Mouse (Mus musculus): ENCODE data around the gene 1110008P14Rik. TPM values are rescaled to one million over a fixed set of nuclear protein-coding genes. Genes with fewer than 3 reads are reported as not detected.

Gene 1110008P14Rik
- polyA plus RNA-seq, 1 experiment from 2014 or later = 96.8 TPM

DNA sequence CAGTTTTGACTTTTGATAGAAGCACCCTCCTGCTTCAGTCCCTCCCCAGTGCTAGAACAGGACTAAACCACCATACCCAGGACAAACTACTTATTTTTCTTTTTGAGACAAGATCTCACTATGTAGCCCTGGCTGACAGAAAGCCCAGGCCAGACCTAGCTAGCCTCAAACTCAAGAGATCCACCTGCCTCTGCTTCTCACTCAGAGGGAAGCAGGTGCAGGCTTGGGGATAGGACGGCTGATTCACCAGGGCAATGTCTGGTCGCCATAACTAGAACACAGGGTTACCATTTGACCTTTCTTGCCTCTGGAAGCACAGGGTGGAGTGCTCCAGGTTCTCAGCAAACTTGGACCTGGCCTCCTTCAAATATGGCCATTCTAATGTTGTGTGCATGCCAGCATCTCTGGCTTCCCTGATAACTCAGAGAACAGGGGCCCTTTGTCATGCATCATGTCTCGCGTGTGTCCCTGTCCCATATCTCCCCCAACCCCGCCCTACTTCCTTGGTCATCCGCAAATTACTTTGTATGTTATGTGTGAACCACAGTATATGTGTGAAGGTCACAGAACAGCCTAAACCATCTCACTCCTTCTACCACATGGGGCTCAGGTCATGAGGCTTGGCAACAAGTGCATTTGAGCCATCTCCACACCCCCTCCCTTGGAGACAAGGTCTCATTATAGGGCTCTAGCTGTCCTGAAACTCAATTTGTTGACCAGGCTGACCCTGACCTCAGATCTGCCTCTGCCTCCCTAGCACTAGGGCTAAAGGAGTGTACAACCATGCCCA is 31.2 kb upstream of the 1110008P14Rik start:
- no peak for TF ChIP-seq CTCF (IDR thresholded peaks at IDR 0.05; ENCODE audit: low read depth)
- H3K9ac ChIP-seq (ENCODE audit: low read depth, low read length) = no peak overlapping the region
- ATAC-seq (replicated peaks; ENCODE audit: low FRiP score, low read depth) (no peak), DNase-seq (ENCODE audit: low spot score) (no peak)
- H3K27ac ChIP-seq = no peak overlapping the region
- no peak overlapping the region for H3K4me2 ChIP-seq (ENCODE audit: low read length)
- no peaks in the 10 kb centered on the region for H3K27me3 ChIP-seq (ENCODE audit: insufficient read depth, low read length)
- WGBS = 85% methylated on average over 6 of the region's 6 CpGs
- H3K36me3 ChIP-seq (ENCODE audit: insufficient read depth, low read length) = peaks cover 34% of the 10 kb centered on the region
- H3K9me3 ChIP-seq (replicated peaks; ENCODE audit: low read length) = no peaks in the 10 kb centered on the region
- H3K4me1 ChIP-seq (replicated peaks; ENCODE audit: insufficient read depth, low read length) = 0 out of 2 replicates have a peak, but pooled peaks cover 3% of the 10 kb centered on the region
- no peak overlapping the region for H3K4me3 ChIP-seq (replicated peaks; ENCODE audit: low read depth, low read length)

DNA sequence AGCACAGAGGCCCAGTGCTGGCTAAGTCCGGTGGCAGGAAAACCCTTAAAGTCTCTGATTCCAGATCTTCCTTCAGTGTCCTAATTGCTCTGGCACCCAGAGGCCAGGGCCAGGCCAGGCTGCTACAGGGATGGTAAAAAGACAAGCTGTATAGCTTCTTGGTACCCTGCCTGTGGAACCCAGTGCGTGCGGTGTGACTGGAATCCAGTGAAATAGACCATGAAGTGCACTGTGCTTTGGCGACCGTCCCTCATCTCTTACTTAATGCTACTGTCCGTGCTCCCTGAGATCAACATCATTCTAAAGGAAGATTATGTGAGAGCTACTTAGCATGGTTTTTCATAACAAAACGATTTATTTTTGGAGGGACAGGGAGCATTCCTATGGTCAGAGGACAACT is 29.7 kb upstream of the 1110008P14Rik start:
- ATAC-seq (replicated peaks; ENCODE audit: low FRiP score, low read depth) (no peak), DNase-seq (ENCODE audit: low spot score) (no peak)
- Histone ChIP-seq H3K27ac (no peak overlapping the region), H3K27me3 (ENCODE audit: insufficient read depth, low read length) (no peaks in the 10 kb centered on the region), H3K36me3 (ENCODE audit: insufficient read depth, low read length) (peaks cover 19% of the 10 kb centered on the region), H3K4me3 (replicated peaks; ENCODE audit: low read depth, low read length) (no peak overlapping the region), H3K4me2 (ENCODE audit: low read length) (no peak overlapping the region), H3K9ac (ENCODE audit: low read depth, low read length) (no peak overlapping the region), H3K9me3 (replicated peaks; ENCODE audit: low read length) (no peaks in the 10 kb centered on the region), H3K4me1 (replicated peaks; ENCODE audit: insufficient read depth, low read length) (0 out of 2 replicates have a peak, but pooled peaks cover 3% of the 10 kb centered on the region)
- 62% methylated on average over 7 of the region's 7 CpGs for WGBS
- no peak for TF ChIP-seq CTCF (IDR thresholded peaks at IDR 0.05; ENCODE audit: low read depth)

DNA sequence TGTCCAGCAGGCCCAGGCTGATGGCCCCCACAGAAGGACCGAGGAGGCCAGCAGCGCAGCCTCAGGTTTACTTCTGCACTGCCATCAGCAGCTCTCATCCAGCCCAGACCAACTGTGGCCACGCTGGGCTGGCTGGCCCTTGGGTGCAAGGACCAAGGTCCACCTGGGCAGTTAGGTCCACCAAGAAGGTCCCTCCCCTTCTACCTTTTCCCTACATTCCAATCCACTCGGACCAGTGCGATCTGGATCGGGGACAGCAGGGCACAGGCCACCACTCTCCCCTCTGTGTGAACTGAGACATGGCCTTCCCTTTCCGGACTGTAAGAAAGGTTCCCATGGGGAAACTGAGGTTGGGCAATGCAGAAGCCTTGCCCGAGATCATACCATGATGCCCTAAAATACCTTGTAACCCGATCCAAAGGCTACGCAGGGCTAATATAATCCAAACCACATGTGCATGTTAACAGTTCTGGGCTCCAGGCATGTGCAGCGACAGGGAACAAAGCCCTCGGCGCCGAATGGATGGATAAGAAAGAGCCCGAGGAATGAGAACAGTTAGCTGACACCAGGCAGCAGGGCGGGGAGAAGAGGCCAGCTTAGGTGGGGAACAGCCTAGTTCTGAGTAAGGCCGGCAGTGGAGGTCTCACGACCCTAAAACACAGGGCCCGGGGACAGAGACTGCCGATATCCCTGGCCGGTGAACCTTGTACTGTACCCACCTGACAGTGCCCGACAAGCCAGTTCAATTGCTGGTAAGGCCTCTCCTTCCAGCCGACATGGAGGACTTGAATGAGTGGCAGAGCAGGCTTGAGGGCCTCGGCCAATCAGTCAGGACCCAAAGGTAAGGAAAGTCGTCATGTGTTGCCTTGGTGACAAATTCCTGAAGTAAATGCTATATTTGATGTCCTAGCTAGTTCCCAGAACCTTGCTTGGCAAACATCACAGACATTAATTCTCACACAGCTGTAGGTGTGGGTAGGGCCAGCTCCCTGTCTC is 27.0 kb upstream of the 1110008P14Rik start:
- Histone ChIP-seq H3K4me3 (replicated peaks; ENCODE audit: low read depth, low read length) (no peak overlapping the region), H3K9ac (ENCODE audit: low read depth, low read length) (no peak overlapping the region), H3K27ac (peak overlapping the region; percentile 92), H3K4me2 (ENCODE audit: low read length) (no peak overlapping the region), H3K27me3 (ENCODE audit: insufficient read depth, low read length) (no peaks in the 10 kb centered on the region), H3K36me3 (ENCODE audit: insufficient read depth, low read length) (no peaks in the 10 kb centered on the region), H3K9me3 (replicated peaks; ENCODE audit: low read length) (no peaks in the 10 kb centered on the region), H3K4me1 (replicated peaks; ENCODE audit: insufficient read depth, low read length) (0 out of 2 replicates have a peak, but pooled peaks cover 3% of the 10 kb centered on the region)
- peak; percentile 92 for ATAC-seq (replicated peaks; ENCODE audit: low FRiP score, low read depth)
- no peak for DNase-seq (ENCODE audit: low spot score)
- TF ChIP-seq CTCF (IDR thresholded peaks at IDR 0.05; ENCODE audit: low read depth) = no peak
- 39% methylated on average over 25 of the region's 25 CpGs for WGBS

DNA sequence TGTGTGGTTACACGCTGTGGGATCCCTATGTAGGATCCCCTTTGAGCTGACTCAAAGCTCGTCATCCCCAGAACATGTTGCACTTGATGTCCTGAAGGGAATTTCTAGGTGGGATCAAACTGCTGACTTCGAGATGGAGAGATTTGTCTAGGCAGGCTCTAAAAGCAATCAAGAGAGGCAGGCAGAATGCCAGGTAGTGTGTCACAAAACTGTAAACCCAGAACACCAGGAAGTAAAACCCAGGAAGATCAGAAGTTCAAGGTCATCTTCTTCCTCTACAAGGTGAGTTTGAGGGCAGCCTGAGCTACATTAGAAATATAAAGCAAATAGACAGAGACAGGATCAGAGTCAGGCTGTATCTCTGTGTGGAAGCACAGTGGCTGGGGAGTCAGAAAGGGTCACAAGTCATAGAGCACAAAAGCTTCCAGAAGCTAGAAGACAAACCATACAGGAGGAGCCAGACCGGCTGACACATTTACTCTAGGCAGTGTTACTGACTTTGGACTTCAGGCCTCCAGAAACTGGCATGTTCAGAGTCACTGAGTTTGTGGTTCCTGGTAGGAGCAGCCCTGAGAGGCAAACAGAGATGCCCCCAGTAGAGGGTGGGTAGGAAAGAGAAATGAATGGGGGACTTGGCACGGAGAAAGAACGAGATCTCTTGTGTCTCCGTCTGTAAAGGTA is 25.5 kb upstream of the 1110008P14Rik start:
- H3K9me3 ChIP-seq (replicated peaks; ENCODE audit: low read length) = no peaks in the 10 kb centered on the region
- no peak for DNase-seq (ENCODE audit: low spot score)
- H3K9ac ChIP-seq (ENCODE audit: low read depth, low read length) = no peak overlapping the region
- TF ChIP-seq CTCF (IDR thresholded peaks at IDR 0.05; ENCODE audit: low read depth) = no peak
- H3K27ac ChIP-seq = peak overlapping the region; percentile 70
- WGBS = 77% methylated on average over 7 of the region's 7 CpGs
- no peaks in the 10 kb centered on the region for H3K27me3 ChIP-seq (ENCODE audit: insufficient read depth, low read length)
- H3K36me3 ChIP-seq (ENCODE audit: insufficient read depth, low read length) = 0 out of 2 replicates have a peak, but pooled peaks cover 6% of the 10 kb centered on the region
- ATAC-seq (replicated peaks; ENCODE audit: low FRiP score, low read depth) = no peak
- 0 out of 2 replicates have a peak, but pooled peaks cover 3% of the 10 kb centered on the region for H3K4me1 ChIP-seq (replicated peaks; ENCODE audit: insufficient read depth, low read length)
- H3K4me2 ChIP-seq (ENCODE audit: low read length) = no peak overlapping the region
- no peak overlapping the region for H3K4me3 ChIP-seq (replicated peaks; ENCODE audit: low read depth, low read length)

DNA sequence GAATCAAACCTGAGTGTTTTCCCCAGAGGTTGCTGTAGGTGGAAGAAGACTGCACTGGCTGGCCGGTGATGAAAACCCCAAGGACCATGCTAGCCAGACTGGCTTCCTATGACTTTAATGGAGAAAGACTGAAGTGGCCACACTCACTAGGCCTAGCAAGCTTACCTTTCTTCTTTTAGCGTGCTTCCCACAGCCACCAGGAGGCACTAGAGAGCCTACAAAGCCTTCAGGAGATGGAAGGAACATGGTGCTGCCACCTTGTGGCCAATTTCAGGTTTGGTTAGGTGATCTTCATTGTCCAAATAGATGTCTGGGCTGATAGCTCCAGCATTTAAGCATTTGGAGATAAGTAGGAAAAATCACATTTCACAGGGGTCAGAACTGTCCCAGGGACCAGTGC is 22.9 kb upstream of the 1110008P14Rik start:
- Histone ChIP-seq H3K27ac (no peak overlapping the region), H3K27me3 (ENCODE audit: insufficient read depth, low read length) (no peaks in the 10 kb centered on the region), H3K9ac (ENCODE audit: low read depth, low read length) (no peak overlapping the region), H3K4me3 (replicated peaks; ENCODE audit: low read depth, low read length) (no peak overlapping the region), H3K9me3 (replicated peaks; ENCODE audit: low read length) (no peaks in the 10 kb centered on the region), H3K36me3 (ENCODE audit: insufficient read depth, low read length) (peaks cover 24% of the 10 kb centered on the region; the same call in 1 of the 2 replicates), H3K4me1 (replicated peaks; ENCODE audit: insufficient read depth, low read length) (0 out of 2 replicates have a peak, but pooled peaks cover 3% of the 10 kb centered on the region), H3K4me2 (ENCODE audit: low read length) (no peak overlapping the region)
- WGBS = 24% methylated on average over 2 of the region's 2 CpGs
- DNase-seq (ENCODE audit: low spot score) (peak; percentile 96), ATAC-seq (replicated peaks; ENCODE audit: low FRiP score, low read depth) (no peak)
- peak; percentile 100 for TF ChIP-seq CTCF (IDR thresholded peaks at IDR 0.05; ENCODE audit: low read depth)
